Mouse (Mus musculus): ENCODE measurements around the gene Col1a2.

GRCm38 (mm10) chr6:4578343-4578742 lies 73.7 kb downstream of the Col1a2 start:
- TF ChIP-seq KAT2A (conservative IDR thresholded peaks at IDR 0.05; ENCODE audit: low read depth, low read length) (no peak), EP300 (IDR thresholded peaks at IDR 0.05; ENCODE audit: low read depth in 1 of 2, low read length in 2 of 2) (no peak), HCFC1 (IDR thresholded peaks at IDR 0.05; ENCODE audit: low read depth, low read length) (no peak), CTCF (IDR thresholded peaks at IDR 0.05 in 2 of 3, conservative IDR thresholded peaks at IDR 0.05 in 1 of 3; ENCODE audit: control insufficient read depth in 1 of 3, insufficient read depth in 1 of 3, low read depth in 2 of 3, low read length in 3 of 3, poor library complexity in 1 of 3, severe bottlenecking in 1 of 3) (no peak), ZC3H11A (IDR thresholded peaks at IDR 0.05; ENCODE audit: low read depth, low read length) (no peak), NELFE (IDR thresholded peaks at IDR 0.05; ENCODE audit: low read depth, low read length) (no peak), SIN3A (IDR thresholded peaks at IDR 0.05; ENCODE audit: low read length) (no peak), ETS1 (IDR thresholded peaks at IDR 0.05; ENCODE audit: low read depth, low read length) (no peak), UBTF (IDR thresholded peaks at IDR 0.05; ENCODE audit: borderline replicate concordance, insufficient read depth, low read depth, low read length) (no peak), CHD1 (IDR thresholded peaks at IDR 0.05; ENCODE audit: low read depth, low read length) (no peak), POLR2A (IDR thresholded peaks at IDR 0.05; ENCODE audit: control insufficient read depth in 1 of 2, insufficient read depth in 1 of 2, low read depth in 1 of 2, low read length in 2 of 2, poor library complexity in 1 of 2) (no peak), NRF1 (IDR thresholded peaks at IDR 0.05; ENCODE audit: insufficient read depth, low read depth, low read length, poor library complexity, severe bottlenecking) (no peak), USF1 (IDR thresholded peaks at IDR 0.05; ENCODE audit: low read depth, low read length) (no peak)

Measured in MEL (cell line).